Mouse (Mus musculus): ENCODE measurements around the gene Efnb3. TPM values are rescaled to one million over a fixed set of nuclear protein-coding genes. Genes with fewer than 3 reads are reported as not detected.

Efnb3 gene
- polyA plus RNA-seq (2017; shearing (Covaris generic)): not detected

DNA sequence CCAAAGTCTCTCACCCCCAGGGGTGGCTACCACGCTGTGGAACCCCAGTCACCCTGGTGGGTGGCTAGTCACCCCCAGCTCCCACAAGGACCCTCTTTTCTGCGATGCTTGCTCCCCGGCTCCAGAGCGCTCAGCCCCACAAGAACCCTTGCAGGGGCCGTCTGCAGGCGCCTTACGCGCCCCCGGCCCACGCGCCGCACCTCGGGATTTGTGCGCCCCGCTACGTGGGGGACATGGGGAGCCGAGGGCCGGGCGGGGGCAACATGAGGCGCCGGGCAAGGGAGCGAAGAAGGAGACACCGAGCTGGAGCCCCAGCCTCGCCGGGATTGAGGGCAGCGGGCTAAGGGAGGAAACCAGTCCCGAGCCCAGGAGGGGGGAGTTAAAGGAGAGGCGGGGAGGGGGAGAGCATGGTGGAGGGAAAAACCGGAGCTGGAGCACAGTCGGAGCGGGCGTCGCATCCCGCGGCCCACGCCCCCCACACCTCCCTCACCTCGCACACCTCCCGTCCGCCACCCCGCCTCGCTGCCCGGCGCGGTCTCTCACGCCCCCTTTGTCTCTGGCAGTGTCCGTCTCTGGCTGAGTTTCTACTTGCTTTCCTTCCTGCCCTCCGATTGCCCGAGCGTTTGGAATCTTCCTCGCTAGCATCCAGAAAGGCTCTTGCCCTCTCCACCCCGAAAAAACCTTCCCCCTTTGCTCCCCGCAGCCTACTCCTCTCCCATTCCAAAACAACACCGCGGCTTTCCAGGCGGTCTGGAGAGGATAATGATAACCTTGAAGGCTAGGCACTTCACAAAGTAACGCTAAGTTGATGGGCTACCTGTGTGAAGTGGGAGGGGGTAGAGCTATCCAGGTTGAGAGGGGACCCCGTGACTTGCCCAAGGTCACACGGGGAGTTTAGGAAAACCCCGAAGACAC, at the start of gene Efnb3:
Gene Efnb3, minus strand, starts transcription at position 355 of the 915 bp plus-strand sequence.

DNA sequence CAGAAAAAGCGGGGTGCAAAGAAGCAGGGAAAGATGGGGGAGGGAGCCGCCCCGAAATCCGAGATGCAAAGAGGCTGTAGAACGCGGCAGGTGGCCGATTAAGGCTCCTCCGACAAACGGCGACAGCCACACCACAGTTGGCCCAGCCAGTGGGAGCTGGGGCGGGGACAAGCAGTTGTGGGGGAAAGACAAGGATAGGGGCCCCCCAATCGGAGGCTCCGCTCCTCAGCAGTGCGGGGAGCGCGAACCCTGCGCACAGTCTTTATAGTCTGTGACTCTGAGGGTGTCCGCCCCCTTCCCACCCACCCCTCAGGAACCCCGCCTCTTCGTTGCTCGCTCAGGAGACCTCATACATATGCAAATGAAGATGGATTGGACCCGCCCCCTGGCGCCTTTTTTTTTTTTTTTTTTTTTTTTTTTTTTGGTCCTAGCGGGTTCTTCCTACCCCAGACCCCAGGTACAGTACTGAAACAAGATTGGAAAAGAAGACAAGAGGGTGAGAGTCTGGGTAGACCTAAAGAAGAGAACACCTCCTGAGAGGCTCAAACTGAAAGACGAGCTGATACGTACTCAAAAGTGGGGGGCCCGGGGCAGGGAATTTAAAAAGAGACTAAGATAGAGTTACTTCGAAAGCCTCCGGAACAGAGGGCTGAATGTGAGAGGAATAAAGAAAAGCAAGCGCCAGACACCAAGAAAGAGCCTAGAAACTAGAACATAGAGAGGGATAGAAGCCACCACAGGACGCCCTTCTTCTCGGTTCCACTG, 45.9 kb upstream of the Efnb3 start, which contains the start of gene Atp1b2:
Gene Atp1b2, minus strand, starts transcription at position 217 of the 765 bp plus-strand sequence.

DNA sequence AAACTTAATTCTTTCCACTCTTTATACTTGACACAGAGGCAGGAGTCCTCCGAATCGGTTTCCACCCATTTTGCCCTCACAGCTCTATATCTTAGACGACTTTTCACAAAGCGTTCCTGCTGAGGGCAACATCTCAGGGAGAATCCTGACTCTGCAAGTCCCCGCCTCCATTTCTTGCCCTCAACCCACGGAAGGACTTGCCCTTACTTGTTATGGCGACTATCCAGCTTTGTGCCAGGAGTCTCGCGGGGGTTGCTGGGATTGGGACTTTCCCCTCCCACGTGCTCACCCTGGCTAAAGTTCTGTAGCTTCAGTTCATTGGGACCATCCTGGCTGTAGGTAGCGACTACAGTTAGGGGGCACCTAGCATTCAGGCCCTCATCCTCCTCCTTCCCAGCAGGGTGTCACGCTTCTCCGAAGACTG, 20.1 kb upstream of the Efnb3 start, which contains the start of the genes Wrap53 and Trp53:
Gene Wrap53, minus strand, starts transcription at position 165 of the 424 bp plus-strand sequence.
Gene Trp53, plus strand, starts transcription at position 269 of the 424 bp plus-strand sequence.

DNA sequence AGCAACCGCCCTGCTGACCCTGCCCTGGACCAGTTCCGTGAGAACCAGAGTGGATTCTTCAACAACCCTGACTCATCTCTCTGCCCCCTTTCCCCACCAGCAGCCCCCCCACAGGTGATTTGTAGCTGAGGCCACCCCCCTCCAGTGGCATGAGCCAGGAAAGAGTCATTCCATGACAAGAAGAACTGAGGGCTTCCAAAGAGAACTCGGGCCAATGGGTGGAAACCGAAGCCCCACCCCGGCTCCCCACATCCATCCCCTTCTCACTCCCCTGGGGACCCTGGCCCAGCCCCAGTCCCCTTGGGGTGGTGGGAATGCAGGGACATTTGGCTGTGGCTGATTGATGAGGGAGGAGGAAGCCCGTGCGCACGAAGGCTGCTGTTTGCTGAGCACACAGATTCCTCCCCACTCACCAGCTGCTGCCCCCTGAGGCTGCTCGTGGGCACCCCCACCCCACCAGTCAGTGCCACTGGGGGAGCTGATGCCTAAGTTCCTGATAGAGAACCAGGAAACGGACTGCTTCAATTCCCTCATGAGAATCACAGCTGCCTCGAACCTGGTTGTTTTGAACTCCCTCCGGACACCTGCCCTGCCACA, 10.8 kb downstream of the Efnb3 start, which contains the start of gene Dnah2:
Gene Dnah2, minus strand, starts transcription at position 51 of the 597 bp plus-strand sequence.

Other genes starting within 250 kb of the Efnb3 start
- 9.9 TPM for gene Cntrob, start 236.4 kb downstream of the Efnb3 start, polyA plus RNA-seq (2017; shearing (Covaris generic))
- gene Trappc1, start 236.2 kb downstream of the Efnb3 start, polyA plus RNA-seq (2017; shearing (Covaris generic)): 43.0 TPM
- gene Kcnab3, start 233.9 kb downstream of the Efnb3 start, polyA plus RNA-seq (2017; shearing (Covaris generic)): 0.65 TPM
- gene Rnf227, start 219.7 kb downstream of the Efnb3 start, polyA plus RNA-seq (2017; shearing (Covaris generic)): 2.2 TPM
- 65.5 TPM for gene Chd3, start 190.8 kb downstream of the Efnb3 start, polyA plus RNA-seq (2017; shearing (Covaris generic))
- 45.5 TPM for gene Naa38, start 164.7 kb downstream of the Efnb3 start, polyA plus RNA-seq (2017; shearing (Covaris generic))
- gene Cyb5d1, start 164.6 kb downstream of the Efnb3 start, polyA plus RNA-seq (2017; shearing (Covaris generic)): 28.4 TPM
- 3.3 TPM for gene Tmem88, start 162.0 kb downstream of the Efnb3 start, polyA plus RNA-seq (2017; shearing (Covaris generic))
- gene Kdm6b, start 146.5 kb downstream of the Efnb3 start, polyA plus RNA-seq (2017; shearing (Covaris generic)): 55.7 TPM
- 0.16 TPM for gene Dnah2, start 11.1 kb downstream of the Efnb3 start, polyA plus RNA-seq (2017; shearing (Covaris generic))
- 13.1 TPM for gene Wrap53, start 20.1 kb upstream of the Efnb3 start, polyA plus RNA-seq (2017; shearing (Covaris generic))
- 204 TPM for gene Trp53, start 20.2 kb upstream of the Efnb3 start, polyA plus RNA-seq (2017; shearing (Covaris generic))
- gene Atp1b2, start 45.7 kb upstream of the Efnb3 start, polyA plus RNA-seq (2017; shearing (Covaris generic)): not detected
- 0.68 TPM for gene Shbg, start 57.7 kb upstream of the Efnb3 start, polyA plus RNA-seq (2017; shearing (Covaris generic))
- gene Sat2, start 61.8 kb upstream of the Efnb3 start, polyA plus RNA-seq (2017; shearing (Covaris generic)): 0.59 TPM
- 73.0 TPM for gene Fxr2, start 72.8 kb upstream of the Efnb3 start, polyA plus RNA-seq (2017; shearing (Covaris generic))
- gene Sox15, start 95.1 kb upstream of the Efnb3 start, polyA plus RNA-seq (2017; shearing (Covaris generic)): 0.76 TPM
- gene Mpdu1, start 102.4 kb upstream of the Efnb3 start, polyA plus RNA-seq (2017; shearing (Covaris generic)): 44.5 TPM
- gene Cd68, start 105.9 kb upstream of the Efnb3 start, polyA plus RNA-seq (2017; shearing (Covaris generic)): 3.9 TPM
- 729 TPM for gene Eif4a1, start 112.2 kb upstream of the Efnb3 start, polyA plus RNA-seq (2017; shearing (Covaris generic))
- gene Senp3, start 121.9 kb upstream of the Efnb3 start, polyA plus RNA-seq (2017; shearing (Covaris generic)): 29.6 TPM
- gene Tnfsf13, start 125.6 kb upstream of the Efnb3 start, polyA plus RNA-seq (2017; shearing (Covaris generic)): not detected
- gene Tnfsf12, start 135.6 kb upstream of the Efnb3 start, polyA plus RNA-seq (2017; shearing (Covaris generic)): not detected
- gene Tnfsfm13, start 135.9 kb upstream of the Efnb3 start, polyA plus RNA-seq (2017; shearing (Covaris generic)): not detected
- 51.9 TPM for gene Polr2a, start 198.4 kb upstream of the Efnb3 start, polyA plus RNA-seq (2017; shearing (Covaris generic))
- gene Slc35g3, start 201.8 kb upstream of the Efnb3 start, polyA plus RNA-seq (2017; shearing (Covaris generic)): 0.26 TPM
- gene Zbtb4, start 205.7 kb upstream of the Efnb3 start, polyA plus RNA-seq (2017; shearing (Covaris generic)): 4.2 TPM
- gene Chrnb1, start 235.7 kb upstream of the Efnb3 start, polyA plus RNA-seq (2017; shearing (Covaris generic)): 0.52 TPM
- gene Fgf11, start 241.7 kb upstream of the Efnb3 start, polyA plus RNA-seq (2017; shearing (Covaris generic)): not detected
- gene Tmem102, start 245.4 kb upstream of the Efnb3 start, polyA plus RNA-seq (2017; shearing (Covaris generic)): not detected

All from effector memory CD4-positive, alpha-beta T cell, adult 7 months (primary cell).